Mouse (Mus musculus): ENCODE measurements around the gene Gper1.

- no peak for TF ChIP-seq CTCF (IDR thresholded peaks at IDR 0.05; ENCODE audit: insufficient read depth, low read length)
- no peak for TF ChIP-seq POLR2A (IDR thresholded peaks at IDR 0.05; ENCODE audit: borderline replicate concordance, extremely low read depth, low read depth, low read length)
These were observed 28.6 kb upstream of the Gper1 start for GRCm38 (mm10) chr5:139394399-139394798.

Data from lung, adult 2 months (tissue).